Comparison of ENCODE assay signal across 9 mouse cellular contexts in the genomic region with DNA sequence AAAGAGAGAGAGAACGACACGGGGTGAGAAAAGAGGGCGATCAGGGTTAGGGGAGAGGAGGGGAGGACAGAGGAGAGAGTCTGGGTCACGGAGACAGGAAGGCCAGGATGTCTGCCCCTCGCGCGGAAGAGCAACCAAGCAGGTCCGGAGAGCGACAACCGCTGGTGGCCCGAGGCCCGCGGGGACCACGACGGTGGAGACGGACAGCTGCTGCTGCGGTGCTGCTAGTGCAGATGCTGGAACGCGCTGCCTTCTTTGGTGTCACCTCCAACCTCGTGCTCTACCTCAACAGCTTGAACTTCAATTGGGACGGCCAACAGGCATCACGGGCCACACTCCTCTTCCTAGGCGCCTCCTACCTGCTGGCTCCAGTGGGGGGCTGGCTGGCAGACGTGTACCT. TPM values are rescaled to one million over a fixed set of nuclear protein-coding genes. Genes with fewer than 3 reads are reported as not detected.
DNase-seq lines count a peak whose midpoint lies in the region; ATAC-seq and TF ChIP-seq lines count a peak whose summit lies in the region.
"Had no signal": no experiment of that assay in that cellular context is flagged by ENCODE, and none has a peak within 500 bp of the region (broad histone marks: within the 10 kb centered on the region; RNA-seq: fewer than 3 reads in every experiment).

No protein-coding gene starts in this region.

- no peak overlapping the region for H3K27ac ChIP-seq in lung, postnatal 0 days (ENCODE audit: low read length)
- H3K27ac ChIP-seq: neural tube, embryonic 15.5 days had no signal

- ATAC-seq in lung, postnatal 0 days = no peak

- 46% methylated on average over 19 of the region's 24 CpGs for WGBS in lung, postnatal 0 days

- peak overlapping the region; percentile 35 for H3K4me2 ChIP-seq in lung, postnatal 0 days (replicated peaks; ENCODE audit: low read depth, low read length)
- H3K4me2 ChIP-seq: neural tube, embryonic 15.5 days had no signal

- H3K4me3 ChIP-seq in lung, postnatal 0 days (ENCODE audit: low read depth, low read length) = peak overlapping the region; percentile 20; the same call in 1 of the 2 replicates
- H3K4me3 ChIP-seq: neural tube, embryonic 15.5 days had no signal

- no peak for TF ChIP-seq CTCF in lung, postnatal 0 days (IDR thresholded peaks at IDR 0.05)

- H3K27me3 ChIP-seq in lung, postnatal 0 days (replicated peaks; ENCODE audit: insufficient read depth, low read length) = no peaks in the 10 kb centered on the region
- H3K27me3 ChIP-seq: neural tube, embryonic 15.5 days had no signal

- no peak for TF ChIP-seq EP300 in lung, postnatal 0 days (IDR thresholded peaks at IDR 0.05)

- H3K4me1 ChIP-seq in lung, postnatal 0 days (ENCODE audit: insufficient read depth, low read depth, low read length) = no peaks in the 10 kb centered on the region

- no peaks in the 10 kb centered on the region for H3K36me3 ChIP-seq in lung, postnatal 0 days (ENCODE audit: insufficient read depth, low read length)
- H3K36me3 ChIP-seq: neural tube, embryonic 15.5 days had no signal

- no peaks in the 10 kb centered on the region for H3K9me3 ChIP-seq in lung, postnatal 0 days (ENCODE audit: low read length)
- H3K9me3 ChIP-seq: neural tube, embryonic 15.5 days had no signal

- H3K9ac ChIP-seq in lung, postnatal 0 days (replicated peaks; ENCODE audit: low read depth) = no peak overlapping the region
- H3K9ac ChIP-seq: neural tube, embryonic 15.5 days had no signal

- DNase-seq in heart, adult 18-20 months = peak; percentile 16 to 17
- no peak for DNase-seq in heart, postnatal 10 days
- no peak for DNase-seq in lung, postnatal 0 days (ENCODE audit: low spot score)
- no peak for DNase-seq in lung, postnatal 4 days
- DNase-seq in induced T-regulatory cell, adult 2 months (ENCODE audit: low read depth) = peak; percentile 48
- DNase-seq in spleen, adult 18-20 months = peak; percentile 53 to 62
- DNase-seq in adrenal gland, adult 2 months = no peak
- DNase-seq in cerebellum, postnatal 36 days = no peak

- intact Hi-C loops in heart, postnatal 10 days (cut with DNase I) = no loop called here

RNA-seq across cellular contexts. Expression of a gene that starts 3.4 kb away (rescaled TPM):
- 1 to 10 TPM; 2.1 TPM for total RNA-seq in heart, adult 18-20 months (2021)
- 1 to 10 TPM; 2.6 to 3.0 TPM for total RNA-seq in heart, postnatal 10 days (2021)
- 3.0 and 3.7 TPM in 2 replicates for polyA plus RNA-seq in lung, postnatal 0 days (2015; fragmentation: Nextera tagmentation; extraction: Ambion mirVana)
- 1 to 10 TPM; 3.6 to 6.4 TPM for total RNA-seq in adrenal gland, adult 2 months (2021)
- polyA plus RNA-seq in adrenal gland, adult 2 months (2012; rRNA removed) = 10.0 and 10.3 TPM in 2 replicates

RNA-seq across cellular contexts. Expression of a gene that starts 13.1 kb away (rescaled TPM):
- 1 to 10 TPM in 1 of 2 experiments, under 1 TPM in 1; 0.17 to 1.2 TPM for total RNA-seq in heart, adult 18-20 months (2021)
- under 1 TPM; 0.22 to 0.52 TPM for total RNA-seq in heart, postnatal 10 days (2021)
- polyA plus RNA-seq in lung, postnatal 0 days (2015; fragmentation: Nextera tagmentation; extraction: Ambion mirVana) = not detected in 2 replicates
- total RNA-seq in adrenal gland, adult 2 months (2021) = not detected
- polyA plus RNA-seq in adrenal gland, adult 2 months (2012; rRNA removed) = 0.28 and 0.34 TPM in 2 replicates
- polyA plus RNA-seq: neural tube, embryonic 15.5 days had no signal

RNA-seq across cellular contexts. Expression of a gene that starts 26.8 kb away (rescaled TPM):
- total RNA-seq in heart, adult 18-20 months (2021) = 10 to 100 TPM; 10.1 to 10.3 TPM
- total RNA-seq in heart, postnatal 10 days (2021) = 10 to 100 TPM; 36.7 to 42.0 TPM
- 15.1 and 18.9 TPM in 2 replicates for polyA plus RNA-seq in lung, postnatal 0 days (2015; fragmentation: Nextera tagmentation; extraction: Ambion mirVana)
- 10 to 100 TPM; 21.9 to 46.1 TPM for total RNA-seq in adrenal gland, adult 2 months (2021)
- 79.2 and 82.6 TPM in 2 replicates for polyA plus RNA-seq in adrenal gland, adult 2 months (2012; rRNA removed)

RNA-seq across cellular contexts. Expression of a gene that starts 38.9 kb away (rescaled TPM):
- total RNA-seq in heart, adult 18-20 months (2021) = 100 to 1,000 TPM; 104 to 113 TPM
- 100 to 1,000 TPM in 1 of 2 experiments, 10 to 100 TPM in 1; 95.3 to 104 TPM for total RNA-seq in heart, postnatal 10 days (2021)
- 143 and 155 TPM in 2 replicates for polyA plus RNA-seq in lung, postnatal 0 days (2015; fragmentation: Nextera tagmentation; extraction: Ambion mirVana)
- total RNA-seq in adrenal gland, adult 2 months (2021) = 100 to 1,000 TPM; 149 to 202 TPM
- 240 and 306 TPM in 2 replicates for polyA plus RNA-seq in adrenal gland, adult 2 months (2012; rRNA removed)

RNA-seq across cellular contexts. Expression of a gene that starts 52.1 kb away (rescaled TPM):
- total RNA-seq in heart, adult 18-20 months (2021) = 100 to 1,000 TPM; 237 to 251 TPM
- 100 to 1,000 TPM; 211 to 235 TPM for total RNA-seq in heart, postnatal 10 days (2021)
- polyA plus RNA-seq in lung, postnatal 0 days (2015; fragmentation: Nextera tagmentation; extraction: Ambion mirVana) = 18.8 and 22.4 TPM in 2 replicates
- 100 to 1,000 TPM; 143 to 184 TPM for total RNA-seq in adrenal gland, adult 2 months (2021)
- 299 and 410 TPM in 2 replicates for polyA plus RNA-seq in adrenal gland, adult 2 months (2012; rRNA removed)

Comparison
In these comparisons a context has a peak if more than half of its experiments do, and no peak if none do; other contexts are left out.
1. DNase-seq: peak in heart, adult 18-20 months (2 of 2), induced T-regulatory cell, adult 2 months (single experiment) and spleen, adult 18-20 months (2 of 2); none in heart, postnatal 10 days (0 of 2), lung, postnatal 0 days (single experiment), lung, postnatal 4 days (0 of 2), adrenal gland, adult 2 months (single experiment) and cerebellum, postnatal 36 days (0 of 2).